Mouse (Mus musculus) heart, embryonic 10.5 days (tissue): Measurements from ENCODE around the gene Eps8l3. TPM values are rescaled to one million over a fixed set of nuclear protein-coding genes. Genes with fewer than 3 reads are reported as not detected.
A peak's percentile ranks its signal among the peaks of the same experiment; 100 is the strongest.

Experiments
- DNase-seq: peaks from one replicate; pipeline ENCODE4 v3.0.0-alpha.2; 2017; ENCODE audit warnings: low spot score
- H3K27ac ChIP-seq: fragments of 300-500 bp; sonication (generic); 2 replicates; pipeline ENCODE4 v1.5.1; 2016; ENCODE audit warnings: mild to moderate bottlenecking
- H3K27me3 ChIP-seq: fragments of 300-500 bp; sonication (generic); 2 replicates; pipeline ENCODE4 v1.6.1; 2016; ENCODE audit warnings: mild to moderate bottlenecking; ENCODE audit not compliant: poor library complexity, insufficient read depth, severe bottlenecking
- H3K36me3 ChIP-seq: fragments of 300-500 bp; sonication (generic); 2 replicates; pipeline ENCODE4 v1.6.1; 2016; ENCODE audit warnings: mild to moderate bottlenecking, moderate library complexity
- H3K4me1 ChIP-seq: fragments of 300-500 bp; sonication (generic); 2 replicates; pipeline ENCODE4 v1.6.1; 2016; ENCODE audit warnings: mild to moderate bottlenecking
- H3K4me3 ChIP-seq: fragments of 300-500 bp; sonication (generic); 2 replicates; pipeline ENCODE4 v1.5.1; 2016; ENCODE audit warnings: mild to moderate bottlenecking, moderate library complexity
- H3K9me3 ChIP-seq: fragments of 300-500 bp; sonication (generic); 2 replicates; pipeline ENCODE4 v1.6.1; 2016; ENCODE audit warnings: mild to moderate bottlenecking, moderate library complexity
- WGBS: fragments of 180-500 bp; shearing (Covaris S2); methylation state at CpG from one replicate; pipeline ENCODE4 v1.1.7; 2016; 5-methylcytosine and 5-hydroxymethylcytosine counted together
- polyA plus RNA-seq: library from polyadenylated mRNA; unstranded; fragments of >200 nt; fragmentation: Nextera tagmentation; extraction: Ambion mirVana; gene quantifications from 2 replicates; pipeline ENCODE4 v1.2.1, GENCODE M21; 2016

Eps8l3 gene
- polyA plus RNA-seq, 1 experiment from 2014 or later = not detected

GRCm38 (mm10) chr3:107920348-107920747 is 43.3 kb downstream of the Eps8l3 start:
- Histone ChIP-seq H3K9me3 (no peaks in the 10 kb centered on the region), H3K4me3 (no peak overlapping the region), H3K36me3 (no peaks in the 10 kb centered on the region), H3K27ac (no peak overlapping the region), H3K4me1 (no peaks in the 10 kb centered on the region), H3K27me3 (peaks cover 11% of the 10 kb centered on the region; the same call in 1 of the 2 replicates)
- no peak for DNase-seq
- 90% methylated on average over 5 of the region's 5 CpGs for WGBS

- DNase-seq = no peak
- Histone ChIP-seq H3K9me3 (no peaks in the 10 kb centered on the region), H3K27me3 (peaks cover 3% of the 10 kb centered on the region; the same call in 1 of the 2 replicates), H3K36me3 (no peaks in the 10 kb centered on the region), H3K4me3 (no peak overlapping the region), H3K4me1 (no peaks in the 10 kb centered on the region), H3K27ac (no peak overlapping the region)
- WGBS = 85% methylated on average over 3 of the region's 3 CpGs
Measured at GRCm38 (mm10) chr3:107925335-107925734, 48.3 kb downstream of the Eps8l3 start.

- H3K36me3 ChIP-seq = no peaks in the 10 kb centered on the region
- H3K4me3 ChIP-seq = no peak overlapping the region
- WGBS = 83% methylated on average over 3 of the region's 3 CpGs
- 0 out of 2 replicates have a peak, but pooled peaks cover under 1% of the 10 kb centered on the region for H3K27me3 ChIP-seq
- no peak for DNase-seq
- no peak overlapping the region for H3K27ac ChIP-seq
- H3K4me1 ChIP-seq = peaks cover 11% of the 10 kb centered on the region
- H3K9me3 ChIP-seq = no peaks in the 10 kb centered on the region
Measured at GRCm38 (mm10) chr3:107927841-107928240, 50.8 kb downstream of the Eps8l3 start.

- peaks cover 9% of the 10 kb centered on the region; the same call in 1 of the 2 replicates for H3K27me3 ChIP-seq
- WGBS = 82% methylated on average over 11 of the region's 11 CpGs
- DNase-seq = no peak
- H3K4me3 ChIP-seq = no peak overlapping the region
- no peaks in the 10 kb centered on the region for H3K9me3 ChIP-seq
- peaks cover 11% of the 10 kb centered on the region for H3K4me1 ChIP-seq
- no peak overlapping the region for H3K27ac ChIP-seq
- no peaks in the 10 kb centered on the region for H3K36me3 ChIP-seq
Measured at GRCm38 (mm10) chr3:107928691-107929090, 51.7 kb downstream of the Eps8l3 start.

- DNase-seq = no peak
- H3K27me3 ChIP-seq = peaks cover 9% of the 10 kb centered on the region; the same call in 1 of the 2 replicates
- H3K27ac ChIP-seq = no peak overlapping the region
- H3K4me1 ChIP-seq = peaks cover 11% of the 10 kb centered on the region
- no peaks in the 10 kb centered on the region for H3K9me3 ChIP-seq
- H3K4me3 ChIP-seq = no peak overlapping the region
- 79% methylated on average over 4 of the region's 4 CpGs for WGBS
- no peaks in the 10 kb centered on the region for H3K36me3 ChIP-seq
Measured at GRCm38 (mm10) chr3:107929243-107929642, 52.2 kb downstream of the Eps8l3 start.

- Histone ChIP-seq H3K27me3 (peaks cover 9% of the 10 kb centered on the region; the same call in 1 of the 2 replicates), H3K9me3 (no peaks in the 10 kb centered on the region), H3K36me3 (no peaks in the 10 kb centered on the region), H3K27ac (no peak overlapping the region), H3K4me1 (peaks cover 11% of the 10 kb centered on the region), H3K4me3 (no peak overlapping the region)
- 76% methylated on average over 4 of the region's 4 CpGs for WGBS
- DNase-seq = no peak
Measured at GRCm38 (mm10) chr3:107929731-107930130, 52.7 kb downstream of the Eps8l3 start.

GRCm38 (mm10) chr3:107931134-107931533 is 54.1 kb downstream of the Eps8l3 start:
- H3K27me3 ChIP-seq = peaks cover 12% of the 10 kb centered on the region; the same call in 1 of the 2 replicates

GRCm38 (mm10) chr3:107931670-107932069 is 54.6 kb downstream of the Eps8l3 start, which contains the start of gene Gstm7:
Gene Gstm7 (minus strand): TSS chr3:107931817.
- H3K4me1 ChIP-seq = peaks cover 20% of the 10 kb centered on the region
- H3K27ac ChIP-seq = peak within 1 kb of the TSS; percentile 87
- H3K9me3 ChIP-seq = no peaks in the 10 kb centered on the region
- H3K36me3 ChIP-seq = no peaks in the 10 kb centered on the region
- H3K27me3 ChIP-seq = peaks cover 17% of the 10 kb centered on the region; the same call in 1 of the 2 replicates
- WGBS = 4% methylated on average over 10 of the region's 10 CpGs
- H3K4me3 ChIP-seq = peak within 1 kb of the TSS; percentile 54
- DNase-seq = peak; percentile 99

More at GRCm38 (mm10) chr3:107931134-107931533, 54.1 kb downstream of the Eps8l3 start:
- no peaks in the 10 kb centered on the region for H3K36me3 ChIP-seq
- no peak for DNase-seq
- H3K4me3 ChIP-seq = peak overlapping the region; percentile 54
- H3K4me1 ChIP-seq = peaks cover 17% of the 10 kb centered on the region
- 58% methylated on average over 2 of the region's 2 CpGs for WGBS
- peak overlapping the region; percentile 87 for H3K27ac ChIP-seq
- H3K9me3 ChIP-seq = no peaks in the 10 kb centered on the region

- DNase-seq = no peak
Measured at GRCm38 (mm10) chr3:107932128-107932527, 55.1 kb downstream of the Eps8l3 start.

GRCm38 (mm10) chr3:107935268-107935667 is 58.2 kb downstream of the Eps8l3 start:
- H3K4me3 ChIP-seq = no peak overlapping the region

More at GRCm38 (mm10) chr3:107932128-107932527, 55.1 kb downstream of the Eps8l3 start:
- Histone ChIP-seq H3K4me3 (no peak overlapping the region), H3K27ac (peak overlapping the region; percentile 26), H3K27me3 (peaks cover 17% of the 10 kb centered on the region; the same call in 1 of the 2 replicates), H3K4me1 (peaks cover 20% of the 10 kb centered on the region), H3K9me3 (no peaks in the 10 kb centered on the region), H3K36me3 (no peaks in the 10 kb centered on the region)
- 73% methylated on average over 6 of the region's 6 CpGs for WGBS

GRCm38 (mm10) chr3:107935888-107936287 is 58.9 kb downstream of the Eps8l3 start:
- Histone ChIP-seq H3K36me3 (no peaks in the 10 kb centered on the region), H3K27ac (no peak overlapping the region), H3K4me3 (no peak overlapping the region), H3K4me1 (peaks cover 36% of the 10 kb centered on the region), H3K27me3 (peaks cover 25% of the 10 kb centered on the region; the same call in 1 of the 2 replicates), H3K9me3 (no peaks in the 10 kb centered on the region)
- no peak for DNase-seq
- 24% methylated on average over 3 of the region's 3 CpGs for WGBS

More at GRCm38 (mm10) chr3:107935268-107935667, 58.2 kb downstream of the Eps8l3 start:
- no peak for DNase-seq
- no peak overlapping the region for H3K27ac ChIP-seq
- H3K4me1 ChIP-seq = peaks cover 30% of the 10 kb centered on the region
- H3K36me3 ChIP-seq = no peaks in the 10 kb centered on the region
- peaks cover 25% of the 10 kb centered on the region; the same call in 1 of the 2 replicates for H3K27me3 ChIP-seq
- no peaks in the 10 kb centered on the region for H3K9me3 ChIP-seq
- 51% methylated on average over 3 of the region's 3 CpGs for WGBS

- Histone ChIP-seq H3K4me1 (peaks cover 47% of the 10 kb centered on the region), H3K27me3 (peaks cover 21% of the 10 kb centered on the region; the same call in 1 of the 2 replicates), H3K36me3 (no peaks in the 10 kb centered on the region), H3K9me3 (no peaks in the 10 kb centered on the region), H3K4me3 (no peak overlapping the region), H3K27ac (no peak overlapping the region)
- 48% methylated on average over 3 of the region's 3 CpGs for WGBS
- peak; percentile 79 for DNase-seq
Measured at GRCm38 (mm10) chr3:107939403-107939802, 62.4 kb downstream of the Eps8l3 start.

GRCm38 (mm10) chr3:107939830-107940229 is 62.8 kb downstream of the Eps8l3 start:
- Histone ChIP-seq H3K4me1 (peaks cover 47% of the 10 kb centered on the region), H3K9me3 (no peaks in the 10 kb centered on the region), H3K27me3 (peaks cover 21% of the 10 kb centered on the region; the same call in 1 of the 2 replicates), H3K27ac (no peak overlapping the region), H3K36me3 (no peaks in the 10 kb centered on the region), H3K4me3 (no peak overlapping the region)
- no peak for DNase-seq
- 73% methylated on average over 4 of the region's 4 CpGs for WGBS
